Mouse (Mus musculus): ENCODE measurements at regions not wholly inside any gene's neighbourhood (a gene's known extent, or its start where the extent isn't known, plus 50 kb on each side); places are given as distances from the start of the nearest gene placed in this dataset.

GRCm38 (mm10) chr4:9162374-9162773, 923.5 kb upstream of the Car8 start:
- no peak for DNase-seq (ENCODE audit: low spot score)
- Histone ChIP-seq H3K4me1 (replicated peaks; ENCODE audit: control insufficient read depth, insufficient read depth, low read length) (peaks cover 4% of the 10 kb centered on the region; the same call in 1 of the 2 replicates), H3K27me3 (ENCODE audit: control insufficient read depth, insufficient read depth, low read length) (no peaks in the 10 kb centered on the region), H3K4me3 (ENCODE audit: low read depth, low read length) (no peak overlapping the region), H3K27ac (ENCODE audit: low read depth, low read length) (no peak overlapping the region), H3K4me2 (ENCODE audit: low read depth, low read length, severe bottlenecking) (no peak overlapping the region), H3K9ac (ENCODE audit: low read length) (no peak overlapping the region), H3K36me3 (ENCODE audit: control insufficient read depth, insufficient read depth, low read length) (no peaks in the 10 kb centered on the region), H3K9me3 (ENCODE audit: control insufficient read depth, low read length) (no peaks in the 10 kb centered on the region)
- 92% methylated on average over 7 of the region's 7 CpGs for WGBS
- no peak for ATAC-seq (replicated peaks; ENCODE audit: low FRiP score)

- no peak for ATAC-seq (replicated peaks; ENCODE audit: low FRiP score)
- no peak overlapping the region for H3K4me2 ChIP-seq (ENCODE audit: low read depth, low read length, severe bottlenecking)
- no peak overlapping the region for H3K27ac ChIP-seq (ENCODE audit: low read depth, low read length)
- H3K27me3 ChIP-seq (ENCODE audit: control insufficient read depth, insufficient read depth, low read length) = no peaks in the 10 kb centered on the region
- peaks cover 4% of the 10 kb centered on the region; the same call in 1 of the 2 replicates for H3K4me1 ChIP-seq (replicated peaks; ENCODE audit: control insufficient read depth, insufficient read depth, low read length)
- no peaks in the 10 kb centered on the region for H3K9me3 ChIP-seq (ENCODE audit: control insufficient read depth, low read length)
- 54% methylated on average over 4 of the region's 4 CpGs for WGBS
- H3K4me3 ChIP-seq (ENCODE audit: low read depth, low read length) = no peak overlapping the region
- H3K36me3 ChIP-seq (ENCODE audit: control insufficient read depth, insufficient read depth, low read length) = no peaks in the 10 kb centered on the region
- no peak overlapping the region for H3K9ac ChIP-seq (ENCODE audit: low read length)
- DNase-seq (ENCODE audit: low spot score) = no peak
Measured at GRCm38 (mm10) chr4:9161814-9162133, 922.9 kb upstream of the Car8 start.

GRCm38 (mm10) chr4:9161068-9161813, 922.4 kb upstream of the Car8 start:
- 46% methylated on average over 11 of the region's 11 CpGs for WGBS
- Histone ChIP-seq H3K27ac (ENCODE audit: low read depth, low read length) (no peak overlapping the region), H3K27me3 (ENCODE audit: control insufficient read depth, insufficient read depth, low read length) (no peaks in the 10 kb centered on the region), H3K9ac (ENCODE audit: low read length) (no peak overlapping the region), H3K4me3 (ENCODE audit: low read depth, low read length) (no peak overlapping the region), H3K9me3 (ENCODE audit: control insufficient read depth, low read length) (no peaks in the 10 kb centered on the region), H3K4me2 (ENCODE audit: low read depth, low read length, severe bottlenecking) (no peak overlapping the region), H3K36me3 (ENCODE audit: control insufficient read depth, insufficient read depth, low read length) (no peaks in the 10 kb centered on the region), H3K4me1 (replicated peaks; ENCODE audit: control insufficient read depth, insufficient read depth, low read length) (peaks cover 4% of the 10 kb centered on the region; the same call in 1 of the 2 replicates)
- ATAC-seq (replicated peaks; ENCODE audit: low FRiP score) (no peak), DNase-seq (ENCODE audit: low spot score) (no peak)

GRCm38 (mm10) chr4:9147732-9148131, 908.9 kb upstream of the Car8 start:
- Histone ChIP-seq H3K4me2 (ENCODE audit: low read depth, low read length, severe bottlenecking) (no peak overlapping the region), H3K9ac (ENCODE audit: low read length) (no peak overlapping the region), H3K27me3 (ENCODE audit: control insufficient read depth, insufficient read depth, low read length) (no peaks in the 10 kb centered on the region), H3K36me3 (ENCODE audit: control insufficient read depth, insufficient read depth, low read length) (no peaks in the 10 kb centered on the region), H3K4me3 (ENCODE audit: low read depth, low read length) (no peak overlapping the region), H3K4me1 (replicated peaks; ENCODE audit: control insufficient read depth, insufficient read depth, low read length) (no peaks in the 10 kb centered on the region), H3K9me3 (ENCODE audit: control insufficient read depth, low read length) (no peaks in the 10 kb centered on the region), H3K27ac (ENCODE audit: low read depth, low read length) (no peak overlapping the region)
- WGBS = 44% methylated on average over 5 of the region's 5 CpGs
- no peak for ATAC-seq (replicated peaks; ENCODE audit: low FRiP score)
- no peak for DNase-seq (ENCODE audit: low spot score)

GRCm38 (mm10) chr4:9144226-9145215, 905.7 kb upstream of the Car8 start:
- H3K27me3 ChIP-seq (ENCODE audit: control insufficient read depth, insufficient read depth, low read length) = no peaks in the 10 kb centered on the region
- H3K36me3 ChIP-seq (ENCODE audit: control insufficient read depth, insufficient read depth, low read length) = no peaks in the 10 kb centered on the region
- DNase-seq (ENCODE audit: low spot score) (no peak), ATAC-seq (replicated peaks; ENCODE audit: low FRiP score) (no peak)
- no peak overlapping the region for H3K4me3 ChIP-seq (ENCODE audit: low read depth, low read length)
- H3K4me1 ChIP-seq (replicated peaks; ENCODE audit: control insufficient read depth, insufficient read depth, low read length) = no peaks in the 10 kb centered on the region
- H3K9me3 ChIP-seq (ENCODE audit: control insufficient read depth, low read length) = no peaks in the 10 kb centered on the region
- 84% methylated on average over 9 of the region's 9 CpGs for WGBS
- H3K4me2 ChIP-seq (ENCODE audit: low read depth, low read length, severe bottlenecking) = no peak overlapping the region
- H3K9ac ChIP-seq (ENCODE audit: low read length) = no peak overlapping the region
- H3K27ac ChIP-seq (ENCODE audit: low read depth, low read length) = no peak overlapping the region

GRCm38 (mm10) chr4:9143087-9143486, 904.2 kb upstream of the Car8 start:
- Histone ChIP-seq H3K27me3 (ENCODE audit: control insufficient read depth, insufficient read depth, low read length) (no peaks in the 10 kb centered on the region), H3K4me1 (replicated peaks; ENCODE audit: control insufficient read depth, insufficient read depth, low read length) (no peaks in the 10 kb centered on the region), H3K36me3 (ENCODE audit: control insufficient read depth, insufficient read depth, low read length) (no peaks in the 10 kb centered on the region), H3K9ac (ENCODE audit: low read length) (no peak overlapping the region), H3K4me3 (ENCODE audit: low read depth, low read length) (no peak overlapping the region), H3K27ac (ENCODE audit: low read depth, low read length) (no peak overlapping the region), H3K4me2 (ENCODE audit: low read depth, low read length, severe bottlenecking) (no peak overlapping the region), H3K9me3 (ENCODE audit: control insufficient read depth, low read length) (no peaks in the 10 kb centered on the region)
- no peak for ATAC-seq (replicated peaks; ENCODE audit: low FRiP score)
- WGBS = 91% methylated on average over 3 of the region's 3 CpGs
- DNase-seq (ENCODE audit: low spot score) = no peak

GRCm38 (mm10) chr4:9141946-9142683, 903.3 kb upstream of the Car8 start:
- Histone ChIP-seq H3K4me3 (ENCODE audit: low read depth, low read length) (no peak overlapping the region), H3K9me3 (ENCODE audit: control insufficient read depth, low read length) (no peaks in the 10 kb centered on the region), H3K27ac (ENCODE audit: low read depth, low read length) (no peak overlapping the region), H3K27me3 (ENCODE audit: control insufficient read depth, insufficient read depth, low read length) (no peaks in the 10 kb centered on the region), H3K9ac (ENCODE audit: low read length) (no peak overlapping the region), H3K4me1 (replicated peaks; ENCODE audit: control insufficient read depth, insufficient read depth, low read length) (no peaks in the 10 kb centered on the region), H3K36me3 (ENCODE audit: control insufficient read depth, insufficient read depth, low read length) (no peaks in the 10 kb centered on the region), H3K4me2 (ENCODE audit: low read depth, low read length, severe bottlenecking) (no peak overlapping the region)
- ATAC-seq (replicated peaks; ENCODE audit: low FRiP score) (no peak), DNase-seq (ENCODE audit: low spot score) (no peak)
- 94% methylated on average over 16 of the region's 16 CpGs for WGBS

- H3K27ac ChIP-seq (ENCODE audit: low read depth, low read length) = no peak overlapping the region
- WGBS = 87% methylated on average over 3 of the region's 3 CpGs
Measured at GRCm38 (mm10) chr4:9140691-9141090, 901.9 kb upstream of the Car8 start.

More at GRCm38 (mm10) chr4:9140691-9141090, 901.9 kb upstream of the Car8 start:
- Histone ChIP-seq H3K36me3 (ENCODE audit: control insufficient read depth, insufficient read depth, low read length) (no peaks in the 10 kb centered on the region), H3K4me1 (replicated peaks; ENCODE audit: control insufficient read depth, insufficient read depth, low read length) (peaks cover 3% of the 10 kb centered on the region), H3K27me3 (ENCODE audit: control insufficient read depth, insufficient read depth, low read length) (no peaks in the 10 kb centered on the region), H3K9ac (ENCODE audit: low read length) (no peak overlapping the region), H3K4me3 (ENCODE audit: low read depth, low read length) (no peak overlapping the region), H3K4me2 (ENCODE audit: low read depth, low read length, severe bottlenecking) (no peak overlapping the region), H3K9me3 (ENCODE audit: control insufficient read depth, low read length) (no peaks in the 10 kb centered on the region)
- DNase-seq (ENCODE audit: low spot score) = no peak
- no peak for ATAC-seq (replicated peaks; ENCODE audit: low FRiP score)
